Mouse (Mus musculus) C2C12 (cell line): ENCODE results near the gene Masp2.

Source experiments
- CEBPB ChIP-seq: IDR thresholded peaks from one replicate; pipeline ENCODE4 v1.6.1; 2011; ENCODE audit warnings: low read depth, mild to moderate bottlenecking, control low read depth, moderate library complexity
- CTCF ChIP-seq: IDR thresholded peaks from one replicate; pipeline ENCODE4 v1.5.1; 2011; ENCODE audit not compliant: control insufficient read depth, insufficient read depth, insufficient read length
- MAX ChIP-seq: IDR thresholded peaks from one replicate; pipeline ENCODE4 v1.6.1; 2011; ENCODE audit warnings: mild to moderate bottlenecking, control low read depth
- MYOD1 ChIP-seq: IDR thresholded peaks from one replicate; pipeline ENCODE4 v1.6.1; 2011; ENCODE audit warnings: low read depth; ENCODE audit not compliant: control insufficient read depth, insufficient read length
- USF1 ChIP-seq: IDR thresholded peaks from one replicate; pipeline ENCODE4 v1.6.1; 2011; ENCODE audit warnings: low read depth, mild to moderate bottlenecking, control low read depth, moderate library complexity

DNA sequence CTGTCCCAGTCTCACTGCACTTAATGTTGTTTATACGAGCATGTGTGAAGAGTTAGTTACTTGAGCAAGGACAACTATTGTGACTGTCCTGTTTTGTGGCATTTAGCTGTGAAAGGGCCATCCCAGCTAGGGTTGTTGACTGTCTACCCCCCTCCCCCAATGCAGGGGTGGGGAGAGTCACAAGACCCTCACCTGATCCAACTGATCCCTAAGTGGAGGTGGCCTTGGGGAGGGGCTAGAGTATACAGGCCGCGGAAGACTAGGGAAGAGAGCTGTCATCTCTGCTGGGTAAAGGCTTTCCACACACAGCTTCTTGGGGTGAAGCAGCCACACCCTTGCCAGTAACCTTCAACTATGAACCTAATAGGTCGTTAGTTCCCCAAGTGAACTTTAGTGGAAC, 2.0 kb upstream of the Masp2 start:
- TF ChIP-seq CTCF (no peak), USF1 (no peak), MAX (no peak), CEBPB (no peak), MYOD1 (no peak)
